Mouse (Mus musculus): Measurements from ENCODE around the gene Abhd12b. TPM values are rescaled to one million over a fixed set of nuclear protein-coding genes. Genes with fewer than 3 reads are reported as not detected.
"Not testable (repeated sequence)": the region's sequence is repeated elsewhere in the genome, so short reads cannot be mapped to it uniquely, and the experiment has no call there.

Gene Abhd12b
- total RNA-seq, 2 experiments from 2014 or later, result not detected

- H3K27ac ChIP-seq, result no peak overlapping the region
- intact Hi-C loops (cut with DNase I), result no loop called here
- peak; percentile 52 for TF ChIP-seq CTCF (IDR thresholded peaks at IDR 0.05)
These were observed 35.1 kb upstream of the Abhd12b start for GRCm38 (mm10) chr12:70118721-70119345.

DNA sequence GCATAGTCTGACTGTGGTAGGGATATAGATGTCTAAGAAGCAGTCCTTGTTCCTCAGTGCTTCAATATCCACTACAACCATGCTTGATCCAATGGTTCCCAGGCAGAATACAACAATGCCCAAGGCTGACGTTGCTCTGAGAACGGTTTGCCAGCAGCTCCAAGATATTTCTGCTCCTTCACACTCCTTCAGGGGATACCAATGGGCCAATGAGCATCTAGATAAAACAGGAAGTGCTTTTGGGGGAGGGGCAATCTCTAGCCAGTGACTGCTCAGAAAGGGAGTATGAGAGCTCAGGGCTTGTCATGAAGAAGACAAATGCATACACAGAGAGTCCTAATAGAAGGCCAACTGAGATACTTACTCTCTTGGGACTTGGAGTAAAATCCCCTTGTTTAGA, 34.4 kb upstream of the Abhd12b start:
- intact Hi-C loops (cut with DNase I), result no loop called here
- DNase-seq, result no peak
- no peak overlapping the region for H3K4me3 ChIP-seq

More at GRCm38 (mm10) chr12:70118721-70119345, 35.1 kb upstream of the Abhd12b start:
- DNase-seq, result no peak
- H3K4me3 ChIP-seq, result no peak overlapping the region

DNA sequence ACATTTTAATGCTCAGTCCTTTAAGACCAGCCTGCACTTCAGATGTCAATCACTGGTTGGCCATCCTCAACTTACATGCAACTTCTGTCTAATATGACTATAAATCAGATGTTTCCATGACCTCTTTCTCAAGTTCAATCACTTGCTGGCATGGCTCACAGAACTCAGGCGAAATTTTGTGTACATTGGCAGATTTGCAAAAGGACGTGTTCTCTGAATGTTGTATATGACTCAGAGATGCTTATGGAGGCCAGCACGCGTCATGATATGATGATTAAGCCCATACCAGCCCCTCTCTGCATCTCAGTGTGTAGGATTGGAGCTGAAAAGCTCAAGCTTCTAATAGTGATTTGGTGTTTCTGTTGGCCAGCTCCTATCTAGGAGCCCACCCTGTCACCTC, 27.3 kb upstream of the Abhd12b start:
- H3K27ac ChIP-seq, result no peak overlapping the region
- DNase-seq, result no peak
- intact Hi-C loops (cut with DNase I), result no loop called here
- H3K4me3 ChIP-seq, result no peak overlapping the region
- TF ChIP-seq CTCF (IDR thresholded peaks at IDR 0.05), result no peak

More for the DNA sequence above, 34.4 kb upstream of the Abhd12b start:
- H3K27ac ChIP-seq, result no peak overlapping the region
- no peak for TF ChIP-seq CTCF (IDR thresholded peaks at IDR 0.05)

DNA sequence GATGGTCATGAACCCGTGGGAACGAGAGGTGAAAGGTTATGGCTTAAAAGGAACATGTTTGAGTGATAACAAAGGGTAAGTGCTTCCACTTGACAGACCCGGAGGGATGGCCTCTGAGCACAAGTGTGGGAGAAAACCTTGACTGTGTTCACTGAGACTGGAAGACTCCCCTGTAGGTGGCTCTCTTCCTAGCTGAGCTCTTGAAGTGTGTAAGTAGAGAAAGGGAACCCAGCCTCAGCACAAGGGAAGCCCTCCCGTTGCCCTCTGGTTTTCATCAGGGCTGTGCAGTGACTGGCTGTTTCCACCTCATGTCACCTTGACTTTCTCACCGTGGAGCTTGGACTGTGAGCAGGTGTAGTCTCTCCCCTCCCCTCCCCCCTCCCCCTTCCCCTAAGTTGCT, 24.8 kb upstream of the Abhd12b start:
- DNase-seq, result no peak
- Histone ChIP-seq H3K27ac (no peak overlapping the region; the same call in 1 of the 2 replicates), H3K4me3 (no peak overlapping the region)
- intact Hi-C loops (cut with DNase I), result no loop called here
- TF ChIP-seq CTCF (IDR thresholded peaks at IDR 0.05), result peak; percentile 42

GRCm38 (mm10) chr12:70131042-70131675, 22.8 kb upstream of the Abhd12b start:
- TF ChIP-seq CTCF (IDR thresholded peaks at IDR 0.05), result no peak
- intact Hi-C loops (cut with DNase I), result no loop called here
- peak; percentile 73 for DNase-seq
- H3K4me3 ChIP-seq, result peak overlapping the region; percentile 69
- H3K27ac ChIP-seq, result peak overlapping the region; percentile 9

- DNase-seq, result no peak
- intact Hi-C loops (cut with DNase I), result no loop called here
- no peak for TF ChIP-seq CTCF (IDR thresholded peaks at IDR 0.05)
- peak overlapping the region; percentile 49 for H3K27ac ChIP-seq
- H3K4me3 ChIP-seq, result peak overlapping the region; percentile 32
These were observed 19.2 kb upstream of the Abhd12b start for GRCm38 (mm10) chr12:70134627-70135235.

DNA sequence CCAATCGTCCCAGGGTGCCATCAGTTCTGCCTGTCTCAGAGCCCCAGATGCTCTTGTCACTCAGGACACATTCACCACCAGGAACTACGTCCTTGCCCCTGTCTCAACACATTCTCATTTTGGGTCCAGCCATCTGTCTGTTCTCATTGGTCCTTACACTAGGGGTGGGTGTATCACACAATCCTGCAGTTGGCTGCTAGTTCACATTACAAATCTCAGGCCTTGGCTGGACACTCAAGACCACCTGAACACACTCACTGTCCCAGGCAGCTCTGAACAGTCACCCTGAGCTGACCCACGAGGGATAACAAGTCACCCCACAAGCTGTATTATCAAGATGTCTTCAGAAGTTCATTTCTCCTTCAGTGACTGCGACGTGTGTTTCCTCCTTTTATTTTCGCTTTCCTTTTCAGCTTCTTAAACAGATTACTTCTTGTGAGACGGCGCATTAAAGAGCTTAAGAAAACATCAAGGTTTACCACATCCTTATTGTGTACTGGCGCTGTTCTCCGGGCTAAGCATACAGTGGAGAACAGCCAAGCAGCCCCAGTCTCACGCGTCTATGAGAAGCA, 17.7 kb upstream of the Abhd12b start:
- Histone ChIP-seq H3K27ac (peak overlapping the region; percentile 55), H3K4me3 (peak overlapping the region; percentile 59)
- no peak for TF ChIP-seq CTCF (IDR thresholded peaks at IDR 0.05)
- DNase-seq, result no peak
- intact Hi-C loops (cut with DNase I), result no loop called here

DNA sequence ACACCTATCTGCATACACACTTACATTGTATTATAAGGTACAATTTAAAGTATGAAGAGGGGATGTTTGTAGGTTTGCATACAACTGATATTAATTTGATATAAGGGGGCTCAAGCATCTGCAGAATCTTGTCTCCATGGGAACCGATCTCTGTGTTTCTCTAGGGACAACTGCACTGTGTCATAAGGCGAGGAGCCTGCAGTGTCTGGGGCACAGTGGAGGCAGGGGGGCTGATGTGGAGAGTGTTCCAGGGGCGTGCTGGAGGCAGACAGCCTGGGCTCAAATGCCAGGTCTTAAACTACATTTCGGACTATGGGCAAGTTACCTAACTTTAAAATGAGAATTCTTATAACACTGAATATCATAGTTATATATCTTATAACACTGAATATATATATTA, 16.8 kb upstream of the Abhd12b start:
- Histone ChIP-seq H3K4me3 (no peak overlapping the region), H3K27ac (no peak overlapping the region)
- TF ChIP-seq CTCF (IDR thresholded peaks at IDR 0.05), result no peak
- intact Hi-C loops (cut with DNase I), result no loop called here
- DNase-seq, result no peak

DNA sequence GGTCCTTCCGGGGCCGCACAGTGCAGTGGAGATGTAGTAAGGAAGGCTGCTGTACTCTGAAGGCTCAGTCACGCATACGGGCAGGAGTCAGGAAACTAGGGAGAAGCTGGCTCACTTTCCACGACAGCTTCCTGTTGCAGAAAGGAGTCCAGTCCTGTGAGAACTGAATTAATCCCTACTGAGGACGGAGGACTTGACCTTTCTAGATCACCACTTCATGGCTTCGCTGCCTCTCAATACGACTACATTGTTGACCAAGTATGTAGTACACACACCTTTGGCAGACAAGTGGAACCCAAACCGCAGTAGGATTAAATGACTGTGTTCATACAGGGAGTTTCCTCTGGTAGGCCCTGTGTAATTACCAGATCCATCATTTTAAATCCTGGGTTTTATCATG, 16.3 kb upstream of the Abhd12b start:
- Histone ChIP-seq H3K27ac (no peak overlapping the region), H3K4me3 (no peak overlapping the region)
- no peak for TF ChIP-seq CTCF (IDR thresholded peaks at IDR 0.05)
- intact Hi-C loops (cut with DNase I), result no loop called here
- DNase-seq, result no peak

- no peak for DNase-seq
- Histone ChIP-seq H3K27ac (no peak overlapping the region), H3K4me3 (no peak overlapping the region)
- intact Hi-C loops (cut with DNase I), result loop anchor here (5.0 to 10.0 kb wide), 3 partner anchors 78 to 385 kb away; no protein-coding TSS in a partner anchor
- no peak for TF ChIP-seq CTCF (IDR thresholded peaks at IDR 0.05)
These were observed 14.1 kb upstream of the Abhd12b start for GRCm38 (mm10) chr12:70139871-70140270.

GRCm38 (mm10) chr12:70140542-70140941, 13.4 kb upstream of the Abhd12b start:
- intact Hi-C loops (cut with DNase I), result loop anchor here (5.0 to 10.0 kb wide), 3 partner anchors 78 to 386 kb away; no protein-coding TSS in a partner anchor
- TF ChIP-seq CTCF (IDR thresholded peaks at IDR 0.05), result no peak
- Histone ChIP-seq H3K4me3 (no peak overlapping the region), H3K27ac (no peak overlapping the region)
- no peak for DNase-seq

- TF ChIP-seq CTCF (IDR thresholded peaks at IDR 0.05), result no peak
- Histone ChIP-seq H3K27ac (no peak overlapping the region), H3K4me3 (no peak overlapping the region)
- no peak for DNase-seq
- intact Hi-C loops (cut with DNase I), result loop anchor here (5.0 to 10.0 kb wide), 3 partner anchors 79 to 386 kb away; no protein-coding TSS in a partner anchor
These were observed 12.9 kb upstream of the Abhd12b start for GRCm38 (mm10) chr12:70140993-70141576.

GRCm38 (mm10) chr12:70144106-70144587, 9.8 kb upstream of the Abhd12b start:
- DNase-seq, result peak; percentile 34
- peak overlapping the region; percentile 62; the same call in 1 of the 2 replicates for H3K27ac ChIP-seq

More at GRCm38 (mm10) chr12:70144106-70144587, 9.8 kb upstream of the Abhd12b start:
- intact Hi-C loops (cut with DNase I), result loop anchor here (2.0 to 10.0 kb wide), 4 partner anchors 82 to 389 kb away; no protein-coding TSS in a partner anchor
- not testable (repeated sequence) for H3K4me3 ChIP-seq

All from gastrocnemius, adult 2 months (tissue).